9 mouse cellular contexts compared by ENCODE assay signal in the genomic region with DNA sequence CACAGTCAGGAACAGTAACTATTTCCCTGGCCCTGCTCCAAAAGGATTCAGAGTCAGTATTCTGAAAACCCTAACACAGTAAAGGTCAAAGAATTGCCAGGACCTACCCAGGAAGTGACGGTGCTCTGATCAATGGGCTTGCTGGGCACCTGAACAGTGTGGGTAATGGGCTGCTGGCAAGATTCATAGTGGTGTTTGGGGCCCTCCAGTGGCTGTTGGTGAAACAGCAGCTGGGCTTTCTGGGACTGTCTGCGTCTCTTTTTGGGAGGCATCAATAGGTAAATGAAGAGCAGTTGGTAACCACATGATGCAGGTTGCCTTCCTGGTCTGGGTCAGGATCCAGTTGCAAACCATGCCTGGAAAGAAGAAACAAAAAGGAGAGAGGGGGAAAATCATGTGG. TPM values are rescaled to one million over a fixed set of nuclear protein-coding genes. Genes with fewer than 3 reads are reported as not detected.
DNase-seq lines count a peak whose midpoint lies in the region; ATAC-seq and TF ChIP-seq lines count a peak whose summit lies in the region.
"Had no signal": no experiment of that assay in that cellular context is flagged by ENCODE, and none has a peak within 500 bp of the region (broad histone marks: within the 10 kb centered on the region; RNA-seq: fewer than 3 reads in every experiment).

No protein-coding gene starts in this region.

- peaks cover 19% of the 10 kb centered on the region for H3K4me1 ChIP-seq in heart, embryonic 12.5 days (replicated peaks)
- H3K4me1 ChIP-seq in ES-Bruce4 (ENCODE audit: control insufficient read depth, insufficient read depth, low read length) = no peaks in the 10 kb centered on the region
- peaks cover 7% of the 10 kb centered on the region; the same call in 1 of the 2 replicates for H3K4me1 ChIP-seq in spleen, adult 2 months (ENCODE audit: control insufficient read depth, insufficient read depth, insufficient read length)

- H3K27me3 ChIP-seq in heart, embryonic 12.5 days (replicated peaks) = no peaks in the 10 kb centered on the region
- H3K27me3 ChIP-seq in ES-Bruce4 (ENCODE audit: control insufficient read depth, insufficient read depth, low read length, poor library complexity, severe bottlenecking) = no peaks in the 10 kb centered on the region
- H3K27me3 ChIP-seq in spleen, adult 2 months (ENCODE audit: control insufficient read depth, insufficient read depth, low read length) = peaks cover 4% of the 10 kb centered on the region; the same call in 1 of the 2 replicates

- no peak overlapping the region for H3K4me2 ChIP-seq in heart, embryonic 12.5 days

- H3K4me3 ChIP-seq in heart, embryonic 12.5 days = no peak overlapping the region
- H3K4me3 ChIP-seq in ES-Bruce4 (ENCODE audit: low read depth, low read length) = no peak overlapping the region
- no peak overlapping the region for H3K4me3 ChIP-seq in spleen, adult 2 months (ENCODE audit: extremely low read depth, insufficient read depth, insufficient read length)

- peak; percentile 78 for TF ChIP-seq CTCF in ES-Bruce4 (IDR thresholded peaks at IDR 0.05; ENCODE audit: low read depth, low read length)
- peak; percentile 70; the same call in 1 of the 2 replicates for TF ChIP-seq CTCF in spleen, adult 2 months (IDR thresholded peaks at IDR 0.05; ENCODE audit: extremely low read depth, insufficient read depth, insufficient read length, insufficient replicate concordance)

- TF ChIP-seq EP300 in ES-Bruce4 (IDR thresholded peaks at IDR 0.05; ENCODE audit: insufficient read depth, low read depth, low read length) = no peak

- H3K36me3 ChIP-seq in heart, embryonic 12.5 days = peaks cover 22% of the 10 kb centered on the region
- peaks cover 23% of the 10 kb centered on the region for H3K36me3 ChIP-seq in ES-Bruce4 (ENCODE audit: control insufficient read depth, insufficient read depth, low read length, poor library complexity, severe bottlenecking)
- peaks cover 5% of the 10 kb centered on the region; the same call in 1 of the 2 replicates for H3K36me3 ChIP-seq in spleen, adult 2 months (ENCODE audit: control insufficient read depth, insufficient read depth, low read length)

- no peak overlapping the region for H3K27ac ChIP-seq in heart, embryonic 12.5 days (ENCODE audit: poor library complexity, severe bottlenecking)
- no peak overlapping the region for H3K27ac ChIP-seq in ES-Bruce4 (ENCODE audit: insufficient read depth, low read length)
- H3K27ac ChIP-seq in spleen, adult 2 months (ENCODE audit: insufficient read depth, low read length) = no peak overlapping the region

- WGBS in heart, embryonic 12.5 days = 39% methylated on average over 2 of the region's 2 CpGs
- WGBS in spleen, adult 2 months = 43% methylated on average over 2 of the region's 2 CpGs

- no peak for ATAC-seq in heart, embryonic 12.5 days (ENCODE audit: insufficient number of reproducible peaks, low FRiP score)
- 0 out of 2 replicates have a peak, but pooled peaks have one; percentile 19 for ATAC-seq in megakaryocyte, adult 5-6 weeks (ENCODE audit: poor library complexity, severe bottlenecking)

- no peak overlapping the region for H3K9ac ChIP-seq in heart, embryonic 12.5 days
- no peak overlapping the region for H3K9ac ChIP-seq in ES-Bruce4 (ENCODE audit: low read depth, poor library complexity, severe bottlenecking)

- peak; percentile 43 to 83 for DNase-seq in heart, adult 18-20 months
- DNase-seq in cerebellum, adult 18-20 months = peak; percentile 62 to 77
- peak; percentile 62 for DNase-seq in gastrocnemius, postnatal 10 days
- DNase-seq in layer of hippocampus, adult 9-11 months = peak; percentile 55
- DNase-seq in spleen, adult 2 months (ENCODE audit: low read depth in 1 of 2, low spot score in 2 of 2) = peak in 1 of 2 experiments; percentile 67

- TF ChIP-seq POLR2A in ES-Bruce4 (IDR thresholded peaks at IDR 0.05; ENCODE audit: insufficient read depth, low read length) = no peak
- no peak for TF ChIP-seq POLR2A in spleen, adult 2 months (IDR thresholded peaks at IDR 0.05; ENCODE audit: low read depth, low read length)

- H3K9me3 ChIP-seq in heart, embryonic 12.5 days (replicated peaks) = no peaks in the 10 kb centered on the region
- H3K9me3 ChIP-seq in ES-Bruce4 (replicated peaks; ENCODE audit: control insufficient read depth, insufficient read depth, low read length, poor library complexity, severe bottlenecking) = no peaks in the 10 kb centered on the region

RNA-seq across cellular contexts. Expression of gene Tulp3, which starts 3.3 kb away (rescaled TPM):
- total RNA-seq in heart, adult 18-20 months (2021) = 1 to 10 TPM; 5.6 to 6.1 TPM
- 8.2 and 10.6 TPM in 2 replicates for polyA plus RNA-seq in heart, embryonic 12.5 days (2016; fragmentation: Nextera tagmentation; extraction: Ambion mirVana)
- polyA plus RNA-seq in ES-Bruce4 (2011; ENCODE audit: insufficient read depth, insufficient read length, low read depth, missing spikeins) = 49.1 and 57.4 TPM in 2 replicates
- 10 to 100 TPM in 1 of 2 experiments, 1 to 10 TPM in 1; 10.0 to 13.0 TPM for total RNA-seq in gastrocnemius, postnatal 10 days (2021)
- total RNA-seq in megakaryocyte, adult 5-6 weeks (2015) = 2.6 and 3.3 TPM in 2 replicates
- 1.4 and 2.4 TPM in 2 replicates for total RNA-seq in megakaryocyte, adult 5-6 weeks (2017)
- polyA plus RNA-seq in spleen, adult 2 months (2012; rRNA removed) = 5.9 and 6.7 TPM in 2 replicates

RNA-seq across cellular contexts. Expression of gene Rhno1, which starts 3.7 kb away (rescaled TPM):
- 10 to 100 TPM in 1 of 2 experiments, 1 to 10 TPM in 1; 8.8 to 10.6 TPM for total RNA-seq in heart, adult 18-20 months (2021)
- polyA plus RNA-seq in heart, embryonic 12.5 days (2016; fragmentation: Nextera tagmentation; extraction: Ambion mirVana) = 81.3 and 83.0 TPM in 2 replicates
- polyA plus RNA-seq in ES-Bruce4 (2011; ENCODE audit: insufficient read depth, insufficient read length, low read depth, missing spikeins) = 65.0 and 71.9 TPM in 2 replicates
- total RNA-seq in gastrocnemius, postnatal 10 days (2021) = 10 to 100 TPM; 12.8 to 16.2 TPM
- total RNA-seq in megakaryocyte, adult 5-6 weeks (2015) = 45.7 and 53.9 TPM in 2 replicates
- 35.4 and 41.1 TPM in 2 replicates for total RNA-seq in megakaryocyte, adult 5-6 weeks (2017)
- 14.9 and 16.0 TPM in 2 replicates for polyA plus RNA-seq in spleen, adult 2 months (2012; rRNA removed)

RNA-seq across cellular contexts. Expression of gene Foxm1, which starts 3.8 kb away (rescaled TPM):
- under 1 TPM; 0.52 to 0.98 TPM for total RNA-seq in heart, adult 18-20 months (2021)
- 33.4 and 38.7 TPM in 2 replicates for polyA plus RNA-seq in heart, embryonic 12.5 days (2016; fragmentation: Nextera tagmentation; extraction: Ambion mirVana)
- polyA plus RNA-seq in ES-Bruce4 (2011; ENCODE audit: insufficient read depth, insufficient read length, low read depth, missing spikeins) = 68.7 and 69.2 TPM in 2 replicates
- 10 to 100 TPM in 1 of 2 experiments, 1 to 10 TPM in 1; 8.6 to 10.4 TPM for total RNA-seq in gastrocnemius, postnatal 10 days (2021)
- 69.8 and 76.1 TPM in 2 replicates for total RNA-seq in megakaryocyte, adult 5-6 weeks (2015)
- total RNA-seq in megakaryocyte, adult 5-6 weeks (2017) = 26.2 and 41.8 TPM in 2 replicates
- 10.8 and 12.7 TPM in 2 replicates for polyA plus RNA-seq in spleen, adult 2 months (2012; rRNA removed)

RNA-seq across cellular contexts. Expression of gene Tex52, which starts 16.3 kb away (rescaled TPM):
- total RNA-seq in heart, adult 18-20 months (2021) = not detected
- 0.19 and 0.21 TPM in 2 replicates for polyA plus RNA-seq in heart, embryonic 12.5 days (2016; fragmentation: Nextera tagmentation; extraction: Ambion mirVana)
- not detected in 2 replicates for polyA plus RNA-seq in ES-Bruce4 (2011; ENCODE audit: insufficient read depth, insufficient read length, low read depth, missing spikeins)
- total RNA-seq in gastrocnemius, postnatal 10 days (2021) = under 1 TPM in 1 of 2 experiments, not detected in 1; 0.36 TPM
- 0.09 and 0.18 TPM in 2 replicates for total RNA-seq in megakaryocyte, adult 5-6 weeks (2015)
- total RNA-seq in megakaryocyte, adult 5-6 weeks (2017) = not detected in 2 replicates
- 0.05 TPM in 1 of 2 replicates, not detected in the other for polyA plus RNA-seq in spleen, adult 2 months (2012; rRNA removed)

RNA-seq across cellular contexts. Expression of gene Gm44596, which starts 16.3 kb away (rescaled TPM):
- not detected for total RNA-seq in heart, adult 18-20 months (2021)
- not detected in 2 replicates for polyA plus RNA-seq in heart, embryonic 12.5 days (2016; fragmentation: Nextera tagmentation; extraction: Ambion mirVana)
- not detected in 2 replicates for polyA plus RNA-seq in ES-Bruce4 (2011; ENCODE audit: insufficient read depth, insufficient read length, low read depth, missing spikeins)
- total RNA-seq in gastrocnemius, postnatal 10 days (2021) = not detected
- total RNA-seq in megakaryocyte, adult 5-6 weeks (2015) = not detected in 2 replicates
- not detected in 2 replicates for total RNA-seq in megakaryocyte, adult 5-6 weeks (2017)
- polyA plus RNA-seq in spleen, adult 2 months (2012; rRNA removed) = not detected in 2 replicates
- total RNA-seq: layer of hippocampus, adult 8-10 months had no signal

Comparison
In these comparisons a context has a peak if more than half of its experiments do, and no peak if none do; other contexts are left out.
1. RNA of gene Foxm1, which starts 3.8 kb away (total RNA-seq): 26.2 to 76.1 TPM in megakaryocyte, adult 5-6 weeks and 8.6 to 10.4 TPM in gastrocnemius, postnatal 10 days; 0.52 to 0.98 TPM in heart, adult 18-20 months; every median in the first group is over 4 times any median in the second.